Mouse (Mus musculus) heart, embryonic 15.5 days (tissue): ENCODE results near the gene Gm11541. TPM values are rescaled to one million over a fixed set of nuclear protein-coding genes. Genes with fewer than 3 reads are reported as not detected.

Experiments used
- ATAC-seq: fragments of 200-750 bp; cut with Nextera tagmentation; replicated peaks from 2 replicates; pipeline ENCODE4 v1.8.0; 2017; ENCODE audit warnings: low read depth, moderate TSS enrichment; ENCODE audit not compliant: insufficient number of reproducible peaks, insufficient read depth, low FRiP score
- H3K27ac ChIP-seq: fragments of 300-500 bp; sonication (generic); 2 replicates; pipeline ENCODE4 v1.5.1; 2015; ENCODE audit warnings: mild to moderate bottlenecking, inconsistent platforms
- H3K27me3 ChIP-seq: fragments of 300-500 bp; sonication (generic); 2 replicates; pipeline ENCODE4 v1.6.1; 2015; ENCODE audit warnings: inconsistent platforms
- H3K36me3 ChIP-seq: fragments of 300-500 bp; sonication (generic); 2 replicates; pipeline ENCODE4 v1.6.1; 2015; ENCODE audit warnings: mild to moderate bottlenecking, inconsistent platforms
- H3K4me1 ChIP-seq: fragments of 300-500 bp; sonication (generic); replicated peaks from 2 replicates; pipeline ENCODE4 v1.6.1; 2015; ENCODE audit warnings: inconsistent platforms
- H3K4me2 ChIP-seq: fragments of 300-500 bp; sonication (generic); 2 replicates; pipeline ENCODE4 v1.6.1; 2015; ENCODE audit warnings: inconsistent platforms, mild to moderate bottlenecking, moderate library complexity
- H3K4me3 ChIP-seq: fragments of 300-500 bp; sonication (generic); 2 replicates; pipeline ENCODE4 v1.5.1; 2015; ENCODE audit warnings: mild to moderate bottlenecking, inconsistent platforms
- H3K9ac ChIP-seq: fragments of 300-500 bp; sonication (generic); 2 replicates; pipeline ENCODE4 v1.6.1; 2015; ENCODE audit warnings: mild to moderate bottlenecking, inconsistent platforms
- H3K9me3 ChIP-seq: fragments of 300-500 bp; sonication (generic); replicated peaks from 2 replicates; pipeline ENCODE4 v1.6.1; 2016; ENCODE audit warnings: inconsistent platforms
- WGBS: fragments of 180-500 bp; shearing (Covaris S2); methylation state at CpG from one replicate; pipeline ENCODE4 v1.1.7; 2015; ENCODE audit warnings: mixed read lengths; 5-methylcytosine and 5-hydroxymethylcytosine counted together
- polyA plus RNA-seq: library from polyadenylated mRNA; unstranded; fragments of >200 nt; fragmentation: Nextera tagmentation; extraction: Ambion mirVana; gene quantifications from 2 replicates; pipeline ENCODE4 v1.2.1, GENCODE M21; 2015

The Gm11541 gene
- polyA plus RNA-seq, result 0.13 TPM in 1 of 2 replicates, not detected in the other

DNA sequence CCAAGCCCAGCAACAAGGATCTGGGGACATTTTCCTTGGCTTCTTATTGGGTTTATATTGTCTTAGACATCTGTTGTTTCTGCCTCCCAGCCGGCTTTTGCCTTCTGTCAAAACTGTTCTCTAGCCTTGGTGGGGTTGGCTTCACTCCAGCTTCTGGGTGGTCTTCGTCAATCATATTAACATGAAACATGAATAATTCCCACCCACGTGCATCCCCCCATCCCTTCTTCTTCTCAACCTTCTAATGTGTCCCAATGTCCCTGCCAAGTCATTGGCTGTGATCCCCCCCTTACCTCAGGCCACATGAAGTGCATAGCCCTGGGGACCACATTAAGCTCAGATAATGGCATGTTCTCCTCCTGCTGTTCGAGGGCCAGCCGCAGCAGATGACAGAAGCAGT lies at the start of gene Gm11541:
TSS of gene Gm11541 (minus strand) at position 28 of the 400 bp plus-strand sequence.
- Histone ChIP-seq H3K9ac (no peak within 1 kb of the TSS), H3K27ac (no peak within 1 kb of the TSS), H3K9me3 (no peaks in the 10 kb centered on the region), H3K4me2 (no peak within 1 kb of the TSS), H3K27me3 (0 out of 2 replicates have a peak, but pooled peaks cover 7% of the 10 kb centered on the region), H3K4me1 (no peaks in the 10 kb centered on the region), H3K4me3 (no peak within 1 kb of the TSS), H3K36me3 (no peaks in the 10 kb centered on the region)
- 68% methylated on average over 5 of the region's 5 CpGs for whole genome bisulfite sequencing
- ATAC-seq, result no peak

DNA sequence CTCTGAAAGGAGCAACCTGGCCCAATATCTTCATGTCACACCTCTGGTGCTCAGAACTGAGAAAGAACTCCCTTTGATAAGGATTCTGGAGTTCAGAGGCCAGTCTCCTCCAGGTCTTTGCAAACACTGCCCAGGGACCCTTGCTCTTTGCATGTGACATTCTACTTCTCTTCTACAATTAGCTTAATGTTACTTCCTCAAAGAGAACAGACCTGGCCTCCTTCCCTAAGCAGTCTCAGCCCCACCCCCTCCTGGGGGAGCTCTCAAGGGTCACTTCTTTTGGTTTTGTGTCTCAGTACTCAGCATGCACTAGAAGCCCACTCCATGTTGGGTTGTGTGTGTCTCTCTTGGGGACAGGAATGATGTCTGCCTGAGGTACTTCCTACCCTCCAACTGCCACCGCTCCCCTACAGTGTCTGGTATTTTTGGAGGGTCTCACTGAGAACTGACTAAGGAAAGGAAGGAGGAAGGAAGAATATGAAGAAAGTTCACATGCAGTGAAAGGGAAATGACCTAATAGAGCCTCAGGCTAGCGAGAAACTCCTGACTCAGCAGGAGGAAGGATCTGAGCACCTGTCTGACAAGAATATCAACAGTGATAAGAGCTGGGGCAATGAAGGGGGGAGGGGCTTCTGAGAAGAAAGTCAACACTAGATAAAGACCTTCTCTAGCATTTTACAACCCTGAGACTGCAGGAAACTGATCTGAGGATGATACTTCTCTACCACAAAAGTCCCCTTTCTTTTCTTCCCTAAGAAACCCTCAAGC lies 48.8 kb upstream of the Gm11541 start:
- Histone ChIP-seq H3K4me2 (no peak overlapping the region), H3K27ac (no peak overlapping the region), H3K9me3 (no peaks in the 10 kb centered on the region), H3K36me3 (no peaks in the 10 kb centered on the region), H3K27me3 (no peaks in the 10 kb centered on the region; the same call in 1 of the 2 replicates), H3K4me3 (no peak overlapping the region), H3K9ac (no peak overlapping the region), H3K4me1 (no peaks in the 10 kb centered on the region)
- WGBS, result 31% methylated on average over 2 of the region's 2 CpGs
- ATAC-seq, result no peak; the same call in 1 of the 2 replicates

DNA sequence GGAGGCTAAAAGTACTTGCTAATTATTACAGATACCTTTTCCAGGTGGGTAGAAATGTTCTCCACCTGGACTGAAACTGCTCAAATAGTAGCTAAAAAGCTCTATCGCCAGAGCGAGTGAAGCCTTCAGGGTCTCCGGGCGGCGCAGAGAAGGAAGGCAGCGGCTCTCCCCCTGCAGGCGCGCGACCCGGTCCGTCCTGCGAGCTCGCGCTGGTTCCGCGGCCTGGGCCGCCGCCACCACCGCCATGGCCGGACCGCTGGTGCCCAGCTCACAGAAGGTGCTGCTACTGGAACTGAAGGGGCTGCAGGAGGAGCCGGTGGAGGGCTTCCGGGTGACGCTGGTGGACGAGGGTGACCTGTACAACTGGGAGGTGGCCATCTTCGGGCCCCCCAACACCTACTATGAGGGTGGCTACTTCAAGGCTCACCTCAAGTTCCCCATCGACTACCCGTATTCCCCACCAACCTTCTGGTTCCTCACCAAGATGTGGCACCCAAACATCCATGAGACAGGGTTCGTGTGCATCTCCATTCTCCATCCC lies 37.5 kb upstream of the Gm11541 start, which contains the start of gene Cdc34b:
TSS of gene Cdc34b (plus strand) at position 51 of the 541 bp plus-strand sequence.
- Histone ChIP-seq H3K27ac (no peak within 1 kb of the TSS), H3K4me2 (no peak within 1 kb of the TSS), H3K4me3 (no peak within 1 kb of the TSS), H3K27me3 (peaks cover 22% of the 10 kb centered on the region), H3K36me3 (no peaks in the 10 kb centered on the region), H3K4me1 (no peaks in the 10 kb centered on the region), H3K9me3 (no peaks in the 10 kb centered on the region), H3K9ac (no peak within 1 kb of the TSS)
- ATAC-seq, result no peak
- 69% methylated on average over 29 of the region's 29 CpGs for WGBS

DNA sequence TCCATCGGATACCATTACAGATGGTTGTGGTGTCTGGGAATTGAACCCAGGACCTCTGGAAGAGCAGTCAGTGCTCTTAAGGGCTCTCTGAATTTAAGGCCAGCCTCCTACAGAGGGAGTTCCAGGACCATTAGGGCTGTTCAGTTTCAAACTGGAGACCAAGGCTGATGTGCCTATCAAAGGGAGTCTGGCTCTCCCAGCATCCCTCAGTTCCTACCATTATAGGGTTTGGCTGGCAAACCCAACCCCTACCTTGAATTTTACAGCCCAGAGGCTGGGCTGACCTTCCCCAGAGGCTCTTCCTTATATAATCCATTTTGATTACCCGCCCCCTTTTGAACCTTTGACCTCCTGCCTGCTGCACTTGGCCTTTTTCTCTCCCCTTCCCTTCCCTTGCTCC lies 31.4 kb upstream of the Gm11541 start:
- H3K9ac ChIP-seq, result no peak overlapping the region
- no peak for ATAC-seq
- no peak overlapping the region for H3K27ac ChIP-seq
- peaks cover 11% of the 10 kb centered on the region; the same call in 1 of the 2 replicates for H3K27me3 ChIP-seq
- no peaks in the 10 kb centered on the region for H3K36me3 ChIP-seq
- no peak overlapping the region for H3K4me3 ChIP-seq
- no peak overlapping the region for H3K4me2 ChIP-seq
- H3K4me1 ChIP-seq, result no peaks in the 10 kb centered on the region
- no peaks in the 10 kb centered on the region for H3K9me3 ChIP-seq
- 63% methylated on average over 2 of the region's 2 CpGs for WGBS

DNA sequence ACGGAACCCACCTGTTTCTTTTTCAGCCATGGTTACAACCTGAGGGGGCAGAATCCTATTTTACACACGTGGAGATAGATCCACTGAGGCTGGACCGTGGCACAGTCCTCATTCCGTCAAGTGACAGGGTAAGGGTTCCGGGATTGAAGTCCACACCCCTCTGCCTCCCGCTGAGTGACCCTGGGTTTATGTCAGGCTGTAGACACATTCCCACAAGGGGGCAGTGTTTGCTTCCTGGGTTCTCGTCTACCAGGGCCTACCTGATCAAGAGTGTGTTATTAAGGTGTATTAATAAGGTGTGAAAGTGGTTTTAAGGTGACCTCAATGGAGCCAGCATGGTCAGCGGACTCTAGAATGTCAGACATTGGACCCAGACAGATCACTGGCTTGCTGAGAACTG lies 28.5 kb upstream of the Gm11541 start:
- 39% methylated on average over 8 of the region's 8 CpGs for WGBS
- Histone ChIP-seq H3K36me3 (no peaks in the 10 kb centered on the region), H3K9me3 (no peaks in the 10 kb centered on the region), H3K4me1 (no peaks in the 10 kb centered on the region), H3K9ac (no peak overlapping the region), H3K27me3 (peaks cover 6% of the 10 kb centered on the region; the same call in 1 of the 2 replicates), H3K4me2 (peak overlapping the region; percentile 36), H3K27ac (no peak overlapping the region), H3K4me3 (no peak overlapping the region)
- ATAC-seq, result no peak

- no peaks in the 10 kb centered on the region for H3K9me3 ChIP-seq
- no peaks in the 10 kb centered on the region for H3K36me3 ChIP-seq
- H3K9ac ChIP-seq, result no peak overlapping the region
- 75% methylated on average over 12 of the region's 12 CpGs for WGBS
- ATAC-seq, result no peak
- no peak overlapping the region for H3K4me2 ChIP-seq
- H3K27ac ChIP-seq, result no peak overlapping the region
- H3K4me1 ChIP-seq, result no peaks in the 10 kb centered on the region
- no peaks in the 10 kb centered on the region for H3K27me3 ChIP-seq
- no peak overlapping the region for H3K4me3 ChIP-seq
Observed at GRCm38 (mm10) chr11:94731229-94731628, 26.9 kb upstream of the Gm11541 start.

GRCm38 (mm10) chr11:94730261-94730660 lies 26.0 kb upstream of the Gm11541 start:
- no peak for ATAC-seq

GRCm38 (mm10) chr11:94729565-94729964 lies 25.3 kb upstream of the Gm11541 start:
- no peak for ATAC-seq
- Histone ChIP-seq H3K27ac (no peak overlapping the region), H3K4me2 (no peak overlapping the region), H3K27me3 (no peaks in the 10 kb centered on the region), H3K4me1 (no peaks in the 10 kb centered on the region), H3K36me3 (no peaks in the 10 kb centered on the region), H3K4me3 (no peak overlapping the region), H3K9ac (no peak overlapping the region), H3K9me3 (no peaks in the 10 kb centered on the region)
- 27% methylated on average over 4 of the region's 4 CpGs for WGBS

More at GRCm38 (mm10) chr11:94730261-94730660, 26.0 kb upstream of the Gm11541 start:
- WGBS, result 25% methylated on average over 5 of the region's 5 CpGs
- no peak overlapping the region for H3K9ac ChIP-seq
- H3K9me3 ChIP-seq, result no peaks in the 10 kb centered on the region
- H3K36me3 ChIP-seq, result no peaks in the 10 kb centered on the region
- H3K27me3 ChIP-seq, result no peaks in the 10 kb centered on the region
- no peak overlapping the region for H3K27ac ChIP-seq
- no peaks in the 10 kb centered on the region for H3K4me1 ChIP-seq
- no peak overlapping the region for H3K4me2 ChIP-seq
- no peak overlapping the region for H3K4me3 ChIP-seq

DNA sequence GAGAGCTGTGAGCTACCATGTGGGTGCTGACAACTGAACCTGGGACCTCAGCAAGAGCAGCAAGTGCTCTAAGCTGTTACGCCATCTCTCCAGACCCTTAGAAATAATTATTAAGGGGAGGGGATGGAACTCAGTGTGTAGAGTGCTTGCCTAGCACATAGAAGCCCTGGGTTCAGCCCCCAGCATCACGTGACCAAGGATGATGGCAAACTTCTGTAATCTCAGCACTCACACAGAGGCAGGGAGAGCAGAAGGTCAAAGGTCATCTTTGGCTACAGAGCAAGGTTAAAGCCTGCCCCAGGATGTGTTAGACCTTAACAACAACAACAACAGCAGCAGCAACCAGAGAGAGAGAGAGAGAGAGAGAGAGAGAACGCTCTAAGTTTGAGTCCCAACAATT lies 24.2 kb upstream of the Gm11541 start:
- Histone ChIP-seq H3K4me3 (no peak overlapping the region), H3K4me2 (no peak overlapping the region), H3K36me3 (no peaks in the 10 kb centered on the region), H3K27me3 (no peaks in the 10 kb centered on the region), H3K4me1 (no peaks in the 10 kb centered on the region), H3K27ac (no peak overlapping the region), H3K9ac (no peak overlapping the region), H3K9me3 (no peaks in the 10 kb centered on the region)
- no peak for ATAC-seq
- 75% methylated on average over 3 of the region's 3 CpGs for WGBS

DNA sequence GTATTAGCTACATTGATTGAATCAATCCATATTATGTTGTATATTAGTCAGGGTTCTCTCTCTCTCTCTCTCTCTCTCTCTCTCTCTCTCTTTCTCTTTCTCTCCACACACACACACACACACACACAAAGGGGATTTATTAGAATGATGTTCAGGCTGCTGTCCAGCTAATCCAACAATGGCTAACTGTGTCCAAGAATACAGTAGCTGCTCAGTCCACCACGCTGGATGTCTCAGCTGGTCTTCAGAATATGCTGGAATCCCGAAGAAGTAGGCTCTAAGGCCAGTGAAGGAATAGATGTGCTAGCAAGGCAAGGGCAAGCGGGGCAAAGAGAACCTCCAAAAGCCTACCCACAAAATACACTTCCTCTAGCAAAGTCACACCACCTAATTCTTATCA lies 23.0 kb upstream of the Gm11541 start:
- no peak for ATAC-seq
- no peak overlapping the region for H3K4me3 ChIP-seq
- WGBS, result 87% methylated on average over 3 of the region's 3 CpGs
- no peaks in the 10 kb centered on the region for H3K27me3 ChIP-seq
- no peak overlapping the region for H3K27ac ChIP-seq
- no peaks in the 10 kb centered on the region for H3K9me3 ChIP-seq
- no peaks in the 10 kb centered on the region for H3K4me1 ChIP-seq
- H3K9ac ChIP-seq, result no peak overlapping the region
- no peaks in the 10 kb centered on the region for H3K36me3 ChIP-seq
- no peak overlapping the region for H3K4me2 ChIP-seq

DNA sequence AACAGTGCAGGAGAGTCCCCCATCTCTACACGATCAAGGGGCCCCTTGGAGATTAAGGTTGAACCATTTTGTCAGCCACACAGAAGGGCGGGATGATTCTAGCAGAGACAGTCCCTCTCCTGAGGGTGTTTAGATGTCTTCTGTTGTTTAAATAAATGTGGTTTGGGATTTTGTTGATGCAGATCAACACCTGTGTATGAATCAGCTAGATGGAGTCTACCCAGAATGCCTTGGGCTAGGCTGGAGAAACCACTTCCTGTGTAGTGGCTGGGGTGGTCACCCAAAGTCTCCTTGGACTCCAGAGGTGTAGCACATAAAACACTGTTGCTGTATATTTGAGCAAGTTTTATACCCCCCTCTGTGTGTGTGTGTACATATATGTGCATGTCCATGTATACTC lies 14.9 kb upstream of the Gm11541 start:
- Histone ChIP-seq H3K4me1 (peaks cover 14% of the 10 kb centered on the region), H3K27ac (no peak overlapping the region), H3K36me3 (no peaks in the 10 kb centered on the region), H3K4me2 (no peak overlapping the region), H3K4me3 (no peak overlapping the region), H3K9ac (no peak overlapping the region), H3K27me3 (peaks cover 3% of the 10 kb centered on the region), H3K9me3 (no peaks in the 10 kb centered on the region)
- ATAC-seq, result no peak
- 66% methylated on average over 2 of the region's 2 CpGs for WGBS
